Mouse (Mus musculus): ENCODE results near the gene Srpk3. TPM values are rescaled to one million over a fixed set of nuclear protein-coding genes. Genes with fewer than 3 reads are reported as not detected.

Gene Srpk3
- polyA plus RNA-seq, 1 experiment from 2014 or later = 4.8 TPM

DNA sequence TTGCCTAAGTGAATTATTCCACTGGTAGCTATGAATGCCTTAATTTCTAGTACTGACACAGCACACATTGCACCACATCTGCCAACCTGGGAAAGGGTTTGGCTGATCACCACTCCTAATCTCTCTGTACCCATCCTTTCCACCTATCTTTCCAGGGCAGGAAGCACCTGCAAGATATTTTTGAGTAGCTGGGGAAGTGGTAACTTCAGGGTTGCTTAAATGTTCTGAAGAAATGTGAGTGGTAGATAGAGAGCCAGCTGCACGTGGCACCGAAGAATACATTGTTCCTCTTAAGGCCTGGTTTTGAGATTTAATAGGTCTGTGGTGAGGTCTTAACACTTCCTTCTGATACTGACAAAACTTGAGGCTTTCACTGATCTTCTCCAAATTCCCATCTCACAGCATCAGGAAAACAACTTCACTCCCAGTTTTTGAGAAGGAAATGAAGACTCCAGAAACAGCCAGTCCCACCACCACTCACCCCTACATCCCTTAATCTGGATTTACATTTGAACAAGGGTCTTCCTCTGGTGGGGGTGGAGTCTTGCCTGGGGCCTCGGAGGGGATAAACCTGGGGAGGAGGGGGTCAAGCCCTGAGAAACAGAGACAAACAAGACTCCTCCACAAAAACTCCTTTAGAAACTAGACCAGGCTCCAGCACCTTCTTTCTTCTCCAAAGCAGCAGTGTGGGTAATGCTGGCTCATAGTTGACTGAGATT, 42.5 kb downstream of the Srpk3 start:
- 56% methylated on average over 3 of the region's 3 CpGs for WGBS
- H3K4me3 ChIP-seq (replicated peaks) = no peak overlapping the region
- no peaks in the 10 kb centered on the region for H3K27me3 ChIP-seq (replicated peaks)
- no peaks in the 10 kb centered on the region for H3K9me3 ChIP-seq (replicated peaks)
- ATAC-seq (ENCODE audit: low FRiP score) = no peak
- no peak overlapping the region for H3K9ac ChIP-seq (replicated peaks)
- no peaks in the 10 kb centered on the region for H3K36me3 ChIP-seq
- no peak overlapping the region for H3K4me2 ChIP-seq
- no peak overlapping the region for H3K27ac ChIP-seq (replicated peaks)
- H3K4me1 ChIP-seq = 0 out of 2 replicates have a peak, but pooled peaks cover 2% of the 10 kb centered on the region

DNA sequence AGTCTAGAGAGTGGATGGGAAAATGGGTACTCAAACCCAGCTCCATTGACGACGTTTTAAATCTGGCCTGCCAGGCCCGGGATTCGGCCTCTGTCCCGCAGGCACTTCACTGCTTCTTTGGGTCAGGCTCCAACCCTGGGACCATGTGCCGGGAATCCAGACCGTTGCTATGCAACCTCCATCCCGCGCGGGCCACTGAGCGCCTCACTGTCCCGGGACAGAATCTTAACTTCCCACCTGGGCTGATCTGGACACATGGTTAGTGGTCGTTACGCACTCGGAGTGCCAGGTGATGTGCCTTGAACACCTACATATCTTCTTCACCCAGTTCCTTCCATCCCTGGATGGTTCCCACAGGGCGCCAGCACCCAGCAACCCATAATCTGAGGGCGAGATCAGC, 49.5 kb downstream of the Srpk3 start:
- H3K27ac ChIP-seq (replicated peaks) = peak overlapping the region; percentile 92; the same call in 1 of the 2 replicates
- ATAC-seq (ENCODE audit: low FRiP score) = peak; percentile 37
- 20% methylated on average over 17 of the region's 17 CpGs for WGBS
- H3K4me3 ChIP-seq (replicated peaks) = peak overlapping the region; percentile 58
- H3K4me1 ChIP-seq = peaks cover 13% of the 10 kb centered on the region
- peak overlapping the region; percentile 61 for H3K4me2 ChIP-seq
- H3K9me3 ChIP-seq (replicated peaks) = no peaks in the 10 kb centered on the region
- peak overlapping the region; percentile 86 for H3K9ac ChIP-seq (replicated peaks)
- no peaks in the 10 kb centered on the region for H3K36me3 ChIP-seq
- no peaks in the 10 kb centered on the region for H3K27me3 ChIP-seq (replicated peaks)

DNA sequence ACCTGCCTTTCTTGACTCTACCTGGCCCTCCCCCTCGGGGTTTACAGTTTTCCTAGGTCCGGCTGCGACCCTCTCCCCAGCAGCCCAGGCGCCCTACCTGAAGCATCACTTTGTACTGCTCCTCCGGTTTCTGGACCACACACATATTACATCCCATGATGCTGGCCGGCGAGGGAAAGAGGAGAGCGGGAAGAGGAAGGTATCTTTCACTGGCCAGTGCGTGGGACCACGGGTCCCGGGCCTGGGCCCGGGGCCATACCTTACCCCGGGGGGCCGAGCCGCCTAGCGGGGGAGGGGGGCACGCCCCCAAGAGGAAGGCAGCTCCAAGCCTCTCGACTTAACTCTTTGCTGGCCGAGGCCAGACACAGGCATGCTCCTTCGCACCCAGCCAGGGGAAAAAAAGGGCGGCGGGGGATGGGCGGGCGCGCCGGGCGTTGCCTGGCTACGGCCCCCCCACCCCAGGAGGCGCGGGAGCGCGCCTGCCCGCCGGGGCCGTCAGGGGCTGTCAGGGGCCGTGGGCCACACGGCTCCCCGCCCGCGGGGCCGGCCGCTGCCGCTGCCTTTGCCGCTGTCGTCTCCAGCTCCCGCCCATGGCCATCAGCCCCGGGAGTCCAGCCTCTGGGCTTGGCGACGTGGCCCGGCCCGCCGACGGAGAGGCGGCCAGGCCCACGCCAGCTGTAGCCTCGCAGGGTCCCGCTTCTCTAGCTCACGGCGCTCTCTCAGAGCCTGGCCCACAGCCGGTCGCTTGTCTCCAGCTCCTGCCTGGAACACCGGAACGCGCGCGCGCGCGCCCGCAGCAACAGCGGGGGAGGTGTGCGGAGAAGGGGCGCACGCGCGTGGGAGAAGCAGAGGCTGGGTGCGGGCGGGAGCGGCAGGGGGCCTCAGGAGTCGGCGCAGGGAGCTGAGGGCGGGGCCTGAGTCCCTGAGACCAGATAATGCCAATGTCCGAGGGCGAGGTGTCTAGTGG, 50.3 kb downstream of the Srpk3 start, which contains the start of gene Pdzd4:
Gene Pdzd4 (minus strand): TSS at position 785 of the 967 bp plus-strand sequence.
- H3K27ac ChIP-seq (replicated peaks) = peak within 1 kb of the TSS; percentile 92
- peak within 1 kb of the TSS; percentile 61 for H3K4me2 ChIP-seq
- H3K27me3 ChIP-seq (replicated peaks) = no peaks in the 10 kb centered on the region
- no peaks in the 10 kb centered on the region for H3K36me3 ChIP-seq
- peak; percentile 90 for ATAC-seq (ENCODE audit: low FRiP score)
- 24% methylated on average over 51 of the region's 84 CpGs for WGBS
- peak within 1 kb of the TSS; percentile 86 for H3K9ac ChIP-seq (replicated peaks)
- H3K4me1 ChIP-seq = peaks cover 13% of the 10 kb centered on the region
- H3K9me3 ChIP-seq (replicated peaks) = no peaks in the 10 kb centered on the region
- H3K4me3 ChIP-seq (replicated peaks) = peak within 1 kb of the TSS; percentile 58

Other genes starting within 250 kb of the Srpk3 start
- gene Dusp9, start 135.0 kb upstream of the Srpk3 start, polyA plus RNA-seq (2015; fragmentation: Nextera tagmentation; extraction: Ambion mirVana) = 1.0 and 1.8 TPM in 2 replicates
- 156 and 187 TPM in 2 replicates for gene Pnck, start 114.3 kb upstream of the Srpk3 start, polyA plus RNA-seq (2015; fragmentation: Nextera tagmentation; extraction: Ambion mirVana)
- 8.2 TPM in 2 replicates for gene Slc6a8, start 101.3 kb upstream of the Srpk3 start, polyA plus RNA-seq (2015; fragmentation: Nextera tagmentation; extraction: Ambion mirVana)
- 146 and 166 TPM in 2 replicates for gene Bcap31, start 58.2 kb upstream of the Srpk3 start, polyA plus RNA-seq (2015; fragmentation: Nextera tagmentation; extraction: Ambion mirVana)
- 13.6 and 15.5 TPM in 2 replicates for gene Abcd1, start 57.8 kb upstream of the Srpk3 start, polyA plus RNA-seq (2015; fragmentation: Nextera tagmentation; extraction: Ambion mirVana)
- 0.70 and 0.92 TPM in 2 replicates for gene Plxnb3, start 17.3 kb upstream of the Srpk3 start, polyA plus RNA-seq (2015; fragmentation: Nextera tagmentation; extraction: Ambion mirVana)
- gene Idh3g, start 12.5 kb downstream of the Srpk3 start, polyA plus RNA-seq (2015; fragmentation: Nextera tagmentation; extraction: Ambion mirVana) = 276 TPM in 2 replicates
- gene Ssr4, start 12.6 kb downstream of the Srpk3 start, polyA plus RNA-seq (2015; fragmentation: Nextera tagmentation; extraction: Ambion mirVana) = 158 and 163 TPM in 2 replicates
- 3.6 and 4.5 TPM in 2 replicates for gene Pdzd4, start 50.6 kb downstream of the Srpk3 start, polyA plus RNA-seq (2015; fragmentation: Nextera tagmentation; extraction: Ambion mirVana)
- 0.05 and 0.20 TPM in 2 replicates for gene Avpr2, start 117.7 kb downstream of the Srpk3 start, polyA plus RNA-seq (2015; fragmentation: Nextera tagmentation; extraction: Ambion mirVana)
- 86.3 and 95.4 TPM in 2 replicates for gene L1cam, start 121.7 kb downstream of the Srpk3 start, polyA plus RNA-seq (2015; fragmentation: Nextera tagmentation; extraction: Ambion mirVana)
- gene Arhgap4, start 147.5 kb downstream of the Srpk3 start, polyA plus RNA-seq (2015; fragmentation: Nextera tagmentation; extraction: Ambion mirVana) = 3.9 and 6.3 TPM in 2 replicates
- gene Naa10, start 147.5 kb downstream of the Srpk3 start, polyA plus RNA-seq (2015; fragmentation: Nextera tagmentation; extraction: Ambion mirVana) = 110 and 123 TPM in 2 replicates
- gene Renbp, start 156.4 kb downstream of the Srpk3 start, polyA plus RNA-seq (2015; fragmentation: Nextera tagmentation; extraction: Ambion mirVana) = 10.4 and 24.7 TPM in 2 replicates
- 40.4 and 41.4 TPM in 2 replicates for gene Hcfc1, start 192.0 kb downstream of the Srpk3 start, polyA plus RNA-seq (2015; fragmentation: Nextera tagmentation; extraction: Ambion mirVana)
- gene Irak1, start 249.5 kb downstream of the Srpk3 start, polyA plus RNA-seq (2015; fragmentation: Nextera tagmentation; extraction: Ambion mirVana) = 42.3 and 51.5 TPM in 2 replicates